Mouse (Mus musculus) cerebellum, postnatal 14 days (tissue): Measurements from ENCODE around the gene Shc2.
A peak's percentile ranks its signal among the peaks of the same experiment; 100 is the strongest.

Experiments
- DNase-seq, 2 experiments: peaks; one replicate each; pipeline ENCODE4 v3.0.0; 2021; ENCODE audit warnings: mixed read lengths in 2 of 2

Shc2 gene

GRCm38 (mm10) chr10:79637128-79638110 is at the start of gene Shc2:
Gene Shc2, minus strand, starts transcription at chr10:79637918.
- DNase-seq: peak; percentile 94

GRCm38 (mm10) chr10:79687513-79687912 is 49.8 kb upstream of the Shc2 start:
- no peak for DNase-seq

- no peak for DNase-seq
Measured at GRCm38 (mm10) chr10:79686691-79687090, 49.0 kb upstream of the Shc2 start.

- no peak for DNase-seq
Measured at GRCm38 (mm10) chr10:79686219-79686618, 48.5 kb upstream of the Shc2 start.

GRCm38 (mm10) chr10:79684770-79685600 is 47.3 kb upstream of the Shc2 start:
- no peak for DNase-seq

GRCm38 (mm10) chr10:79683726-79684640 is 46.3 kb upstream of the Shc2 start:
- no peak for DNase-seq

GRCm38 (mm10) chr10:79682916-79683582 is 45.3 kb upstream of the Shc2 start:
- peak; percentile 65 to 77 for DNase-seq

GRCm38 (mm10) chr10:79682551-79682915 is 44.8 kb upstream of the Shc2 start:
- DNase-seq: peak; percentile 47

- DNase-seq: peak; percentile 98 to 99
Measured at GRCm38 (mm10) chr10:79681591-79682245, 44.0 kb upstream of the Shc2 start, which contains the start of gene Cdc34. Gene Cdc34, plus strand, starts transcription at chr10:79682195.

- DNase-seq: peak; percentile 42 to 50
Measured at GRCm38 (mm10) chr10:79680606-79681495, 43.1 kb upstream of the Shc2 start.

GRCm38 (mm10) chr10:79675346-79676035 is 37.8 kb upstream of the Shc2 start:
- no peak for DNase-seq

- DNase-seq: no peak
Measured at GRCm38 (mm10) chr10:79673054-79673453, 35.3 kb upstream of the Shc2 start.

- DNase-seq: no peak
Measured at GRCm38 (mm10) chr10:79672088-79672455, 34.4 kb upstream of the Shc2 start.

GRCm38 (mm10) chr10:79671396-79672087 is 33.8 kb upstream of the Shc2 start:
- DNase-seq: no peak

- DNase-seq: peak in 1 of 2 experiments; percentile 53
Measured at GRCm38 (mm10) chr10:79670071-79670888, 32.6 kb upstream of the Shc2 start.

GRCm38 (mm10) chr10:79669576-79670057 is 31.9 kb upstream of the Shc2 start:
- peak; percentile 86 to 90 for DNase-seq

- peak; percentile 96 for DNase-seq
Measured at GRCm38 (mm10) chr10:79668771-79669575, 31.3 kb upstream of the Shc2 start, which contains the start of gene Tpgs1. Gene Tpgs1, plus strand, starts transcription at chr10:79669369.
